16 mouse cellular contexts compared by ENCODE assay signal in the genomic region with DNA sequence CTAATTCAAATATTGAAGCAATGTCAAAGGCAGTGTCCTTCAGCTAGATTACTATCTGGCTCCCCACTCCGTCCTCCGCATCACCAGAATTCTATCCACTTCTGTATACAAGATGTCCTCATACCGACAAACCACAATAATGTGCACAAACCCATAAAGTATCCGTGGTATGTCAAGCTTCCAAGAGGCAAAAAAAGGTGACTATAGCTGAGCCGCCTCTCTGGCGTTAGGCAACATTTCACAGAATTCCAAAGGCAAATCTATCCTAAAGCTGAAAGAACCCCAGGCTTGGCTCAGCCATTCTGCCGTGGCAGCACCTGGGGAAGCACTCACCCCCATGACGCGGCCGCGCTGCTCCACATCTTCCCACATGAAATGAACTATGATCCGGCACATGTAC. TPM values are rescaled to one million over a fixed set of nuclear protein-coding genes. Genes with fewer than 3 reads are reported as not detected.
"Had no signal": no experiment of that assay in that cellular context is flagged by ENCODE, and none has a peak within 500 bp of the region (broad histone marks: within the 10 kb centered on the region; RNA-seq: fewer than 3 reads in every experiment).

No protein-coding gene starts in this region.

- H3K4me1 ChIP-seq: midbrain, embryonic 10.5 days; neural tube, embryonic 12.5 days had no signal

- H3K9ac ChIP-seq: limb, embryonic 13.5 days; liver, embryonic 14.5 days; neural tube, embryonic 12.5 days had no signal

- H3K4me3 ChIP-seq: limb, embryonic 13.5 days; midbrain, embryonic 10.5 days; neural tube, embryonic 12.5 days had no signal

- H3K27ac ChIP-seq: limb, embryonic 13.5 days; liver, embryonic 14.5 days; midbrain, embryonic 10.5 days; neural tube, embryonic 12.5 days; stomach, postnatal 0 days had no signal

- DNase-seq: kidney, adult 11 months; kidney, postnatal 10 days; kidney, postnatal 4 days; left cerebral cortex, postnatal 4 days; lung, adult 18-20 months; lung, postnatal 14 days; midbrain, embryonic 14.5 days; thymus, adult 18-20 months; thymus, postnatal 14 days had no signal

- H3K4me2 ChIP-seq: limb, embryonic 13.5 days; neural tube, embryonic 12.5 days had no signal

- H3K27me3 ChIP-seq: limb, embryonic 13.5 days; neural tube, embryonic 12.5 days had no signal

- H3K9me3 ChIP-seq: limb, embryonic 13.5 days; midbrain, embryonic 10.5 days; neural tube, embryonic 12.5 days had no signal

RNA-seq across cellular contexts. Expression of a gene that starts 52.1 kb away (rescaled TPM):
- polyA plus RNA-seq: liver, adult 2 months had no signal

RNA-seq across cellular contexts. Expression of a gene that starts 53.8 kb away (rescaled TPM):
- polyA plus RNA-seq: kidney, embryonic 14.5 days; liver, adult 2 months; liver, embryonic 14.5 days; midbrain, embryonic 14.5 days; neural tube, embryonic 12.5 days; stomach, postnatal 0 days had no signal

RNA-seq across cellular contexts. Expression of a gene that starts 58.4 kb away (rescaled TPM):
- polyA plus RNA-seq: liver, adult 2 months had no signal
